Mouse (Mus musculus): Measurements from ENCODE around the gene Plce1.

- no peak for TF ChIP-seq CTCF (IDR thresholded peaks at IDR 0.05; ENCODE audit: control insufficient read depth, insufficient read depth, low read length)
- no peak for TF ChIP-seq POLR2A (IDR thresholded peaks at IDR 0.05; ENCODE audit: borderline replicate concordance, control insufficient read depth, low read depth, low read length)
These were observed 277.1 kb downstream of the Plce1 start for GRCm38 (mm10) chr19:38758056-38758455.
